Mouse (Mus musculus): ENCODE results near the gene Rplp2. TPM values are rescaled to one million over a fixed set of nuclear protein-coding genes. Genes with fewer than 3 reads are reported as not detected.

The Rplp2 gene
- total RNA-seq, 2 experiments from 2014 or later, result 970 to 1,462 TPM

Other genes starting within 250 kb of the Rplp2 start
- gene Lmntd2, start 233.3 kb upstream of the Rplp2 start, total RNA-seq (2015; ENCODE audit: low replicate concordance), result 1.8 TPM in 1 of 2 replicates, not detected in the other
- gene Lmntd2, start 233.3 kb upstream of the Rplp2 start, total RNA-seq (2017; ENCODE audit: low replicate concordance), result 2.2 TPM in 1 of 2 replicates, not detected in the other
- 33.1 and 33.9 TPM in 2 replicates for gene Rassf7, start 231.5 kb upstream of the Rplp2 start, total RNA-seq (2015; ENCODE audit: low replicate concordance)
- gene Rassf7, start 231.5 kb upstream of the Rplp2 start, total RNA-seq (2017; ENCODE audit: low replicate concordance), result 10.9 and 13.4 TPM in 2 replicates
- gene Phrf1, start 218.6 kb upstream of the Rplp2 start, total RNA-seq (2015; ENCODE audit: low replicate concordance), result 80.1 and 114 TPM in 2 replicates
- gene Phrf1, start 218.6 kb upstream of the Rplp2 start, total RNA-seq (2017; ENCODE audit: low replicate concordance), result 63.5 and 90.0 TPM in 2 replicates
- 52.8 and 81.4 TPM in 2 replicates for gene Irf7, start 180.9 kb upstream of the Rplp2 start, total RNA-seq (2015; ENCODE audit: low replicate concordance)
- 68.6 and 76.5 TPM in 2 replicates for gene Irf7, start 180.9 kb upstream of the Rplp2 start, total RNA-seq (2017; ENCODE audit: low replicate concordance)
- not detected in 2 replicates for gene Cdhr5, start 170.6 kb upstream of the Rplp2 start, total RNA-seq (2015; ENCODE audit: low replicate concordance)
- gene Cdhr5, start 170.6 kb upstream of the Rplp2 start, total RNA-seq (2017; ENCODE audit: low replicate concordance), result not detected in 2 replicates
- not detected in 2 replicates for gene Sct, start 168.2 kb upstream of the Rplp2 start, total RNA-seq (2015; ENCODE audit: low replicate concordance)
- not detected in 2 replicates for gene Sct, start 168.2 kb upstream of the Rplp2 start, total RNA-seq (2017; ENCODE audit: low replicate concordance)
- gene Drd4, start 155.4 kb upstream of the Rplp2 start, total RNA-seq (2015; ENCODE audit: low replicate concordance), result not detected in 2 replicates
- not detected in 2 replicates for gene Drd4, start 155.4 kb upstream of the Rplp2 start, total RNA-seq (2017; ENCODE audit: low replicate concordance)
- gene Deaf1, start 119.7 kb upstream of the Rplp2 start, total RNA-seq (2015; ENCODE audit: low replicate concordance), result 46.5 and 55.8 TPM in 2 replicates
- gene Deaf1, start 119.7 kb upstream of the Rplp2 start, total RNA-seq (2017; ENCODE audit: low replicate concordance), result 26.2 and 40.8 TPM in 2 replicates
- 13.4 and 26.7 TPM in 2 replicates for gene Tmem80, start 119.6 kb upstream of the Rplp2 start, total RNA-seq (2015; ENCODE audit: low replicate concordance)
- gene Tmem80, start 119.6 kb upstream of the Rplp2 start, total RNA-seq (2017; ENCODE audit: low replicate concordance), result 8.3 and 8.6 TPM in 2 replicates
- not detected in 2 replicates for gene Eps8l2, start 108.5 kb upstream of the Rplp2 start, total RNA-seq (2015; ENCODE audit: low replicate concordance)
- 1.4 TPM in 1 of 2 replicates, not detected in the other for gene Eps8l2, start 108.5 kb upstream of the Rplp2 start, total RNA-seq (2017; ENCODE audit: low replicate concordance)
- 108 and 138 TPM in 2 replicates for gene Taldo1, start 55.2 kb upstream of the Rplp2 start, total RNA-seq (2015; ENCODE audit: low replicate concordance)
- 354 and 496 TPM in 2 replicates for gene Taldo1, start 55.2 kb upstream of the Rplp2 start, total RNA-seq (2017; ENCODE audit: low replicate concordance)
- 3.4 and 14.4 TPM in 2 replicates for gene Gatd1, start 33.2 kb upstream of the Rplp2 start, total RNA-seq (2015; ENCODE audit: low replicate concordance)
- 4.4 and 9.2 TPM in 2 replicates for gene Gatd1, start 33.2 kb upstream of the Rplp2 start, total RNA-seq (2017; ENCODE audit: low replicate concordance)
- not detected in 2 replicates for gene Cend1, start 17.9 kb upstream of the Rplp2 start, total RNA-seq (2015; ENCODE audit: low replicate concordance)
- gene Cend1, start 17.9 kb upstream of the Rplp2 start, total RNA-seq (2017; ENCODE audit: low replicate concordance), result not detected in 2 replicates
- gene Slc25a22, start 9.5 kb upstream of the Rplp2 start, total RNA-seq (2015; ENCODE audit: low replicate concordance), result 28.5 and 37.3 TPM in 2 replicates
- 1.4 and 7.1 TPM in 2 replicates for gene Slc25a22, start 9.5 kb upstream of the Rplp2 start, total RNA-seq (2017; ENCODE audit: low replicate concordance)
- gene Pidd1, start 3.3 kb upstream of the Rplp2 start, total RNA-seq (2015; ENCODE audit: low replicate concordance), result 34.2 and 34.4 TPM in 2 replicates
- 14.0 and 19.1 TPM in 2 replicates for gene Pidd1, start 3.3 kb upstream of the Rplp2 start, total RNA-seq (2017; ENCODE audit: low replicate concordance)
- gene Pnpla2, start 7.8 kb downstream of the Rplp2 start, total RNA-seq (2015; ENCODE audit: low replicate concordance), result 14.7 and 19.8 TPM in 2 replicates
- gene Pnpla2, start 7.8 kb downstream of the Rplp2 start, total RNA-seq (2017; ENCODE audit: low replicate concordance), result 4.2 and 8.3 TPM in 2 replicates
- gene Cracr2b, start 13.7 kb downstream of the Rplp2 start, total RNA-seq (2015; ENCODE audit: low replicate concordance), result not detected in 2 replicates
- 3.3 TPM in 1 of 2 replicates, not detected in the other for gene Cracr2b, start 13.7 kb downstream of the Rplp2 start, total RNA-seq (2017; ENCODE audit: low replicate concordance)
- gene Cd151, start 20.0 kb downstream of the Rplp2 start, total RNA-seq (2015; ENCODE audit: low replicate concordance), result 16.6 and 20.1 TPM in 2 replicates
- 24.1 and 30.7 TPM in 2 replicates for gene Cd151, start 20.0 kb downstream of the Rplp2 start, total RNA-seq (2017; ENCODE audit: low replicate concordance)
- gene Polr2l, start 27.8 kb downstream of the Rplp2 start, total RNA-seq (2015; ENCODE audit: low replicate concordance), result 6.7 and 15.5 TPM in 2 replicates
- gene Polr2l, start 27.8 kb downstream of the Rplp2 start, total RNA-seq (2017; ENCODE audit: low replicate concordance), result 14.4 and 14.9 TPM in 2 replicates
- 1.8 and 3.8 TPM in 2 replicates for gene Tspan4, start 27.9 kb downstream of the Rplp2 start, total RNA-seq (2015; ENCODE audit: low replicate concordance)
- gene Tspan4, start 27.9 kb downstream of the Rplp2 start, total RNA-seq (2017; ENCODE audit: low replicate concordance), result 2.2 and 8.0 TPM in 2 replicates
- 4.6 and 6.8 TPM in 2 replicates for gene Chid1, start 92.5 kb downstream of the Rplp2 start, total RNA-seq (2015; ENCODE audit: low replicate concordance)
- 6.8 and 10.8 TPM in 2 replicates for gene Chid1, start 92.5 kb downstream of the Rplp2 start, total RNA-seq (2017; ENCODE audit: low replicate concordance)
- 71.7 and 96.2 TPM in 2 replicates for gene Ap2a2, start 114.8 kb downstream of the Rplp2 start, total RNA-seq (2015; ENCODE audit: low replicate concordance)
- 108 and 150 TPM in 2 replicates for gene Ap2a2, start 114.8 kb downstream of the Rplp2 start, total RNA-seq (2017; ENCODE audit: low replicate concordance)
- not detected in 2 replicates for gene Muc6, start 207.9 kb downstream of the Rplp2 start, total RNA-seq (2015; ENCODE audit: low replicate concordance)
- gene Muc6, start 207.9 kb downstream of the Rplp2 start, total RNA-seq (2017; ENCODE audit: low replicate concordance), result under 0.01 TPM in 1 of 2 replicates, not detected in the other
- 9.4 and 93.1 TPM in 2 replicates for gene Muc2, start 243.0 kb downstream of the Rplp2 start, total RNA-seq (2015; ENCODE audit: low replicate concordance)
- gene Muc2, start 243.0 kb downstream of the Rplp2 start, total RNA-seq (2017; ENCODE audit: low replicate concordance), result 2.0 TPM in 1 of 2 replicates, not detected in the other